Mouse (Mus musculus): ENCODE results near the gene Ccl12.

Ccl12 gene

DNA sequence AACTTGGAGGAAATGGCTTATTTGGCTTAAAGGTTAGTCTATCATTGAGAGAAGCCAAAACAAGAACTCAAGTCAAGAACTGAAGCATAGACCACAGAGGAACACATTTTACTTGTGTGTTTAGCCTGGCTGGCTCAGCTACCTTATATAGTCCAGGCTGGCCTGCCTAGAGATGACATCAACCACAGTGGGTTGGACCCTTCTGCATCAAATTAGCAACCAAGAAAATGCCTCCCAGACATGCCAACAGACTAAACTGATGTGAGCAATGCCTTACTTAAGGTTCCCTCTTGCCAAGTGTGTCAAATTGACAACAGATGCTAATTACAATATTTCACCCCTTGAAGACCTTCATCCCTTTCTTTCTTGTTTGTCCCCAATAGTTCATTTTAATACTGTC is 8.0 kb downstream of the Ccl12 start:
- TF ChIP-seq GATA4 (IDR thresholded peaks at IDR 0.05; ENCODE audit: insufficient replicate concordance, low read length) = no peak

- TF ChIP-seq GATA4 (IDR thresholded peaks at IDR 0.05; ENCODE audit: insufficient replicate concordance, low read length) = no peak
Observed at GRCm38 (mm10) chr11:82110372-82111248, 9.0 kb downstream of the Ccl12 start.

- TF ChIP-seq GATA4 (IDR thresholded peaks at IDR 0.05; ENCODE audit: insufficient replicate concordance, low read length) = no peak
Observed at GRCm38 (mm10) chr11:82114885-82115284, 13.2 kb downstream of the Ccl12 start, which contains the start of gene Ccl8. TSS of gene Ccl8 (plus strand) at chr11:82115185.

DNA sequence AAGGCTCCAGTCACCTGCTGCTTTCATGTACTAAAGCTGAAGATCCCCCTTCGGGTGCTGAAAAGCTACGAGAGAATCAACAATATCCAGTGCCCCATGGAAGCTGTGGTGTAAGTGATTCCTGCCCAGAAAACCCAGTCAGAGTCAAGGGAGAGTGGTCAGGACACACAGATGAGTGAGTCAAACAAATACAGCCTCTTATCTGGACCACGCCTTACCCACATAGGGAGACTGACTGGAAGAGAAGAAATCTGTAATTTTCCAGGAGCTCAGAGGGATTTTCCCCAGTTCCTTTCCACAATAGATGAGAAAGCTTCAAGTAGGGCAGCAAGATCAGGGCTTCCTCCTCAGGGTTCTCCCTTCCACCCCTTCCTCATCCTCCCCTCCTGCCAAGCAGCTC is 14.4 kb downstream of the Ccl12 start:
- no peak for TF ChIP-seq GATA4 (IDR thresholded peaks at IDR 0.05; ENCODE audit: insufficient replicate concordance, low read length)

GRCm38 (mm10) chr11:82132977-82133376 is 31.3 kb downstream of the Ccl12 start:
- TF ChIP-seq GATA4 (IDR thresholded peaks at IDR 0.05; ENCODE audit: insufficient replicate concordance, low read length) = no peak

GRCm38 (mm10) chr11:82136196-82136595 is 34.6 kb downstream of the Ccl12 start:
- no peak for TF ChIP-seq GATA4 (IDR thresholded peaks at IDR 0.05; ENCODE audit: insufficient replicate concordance, low read length)

DNA sequence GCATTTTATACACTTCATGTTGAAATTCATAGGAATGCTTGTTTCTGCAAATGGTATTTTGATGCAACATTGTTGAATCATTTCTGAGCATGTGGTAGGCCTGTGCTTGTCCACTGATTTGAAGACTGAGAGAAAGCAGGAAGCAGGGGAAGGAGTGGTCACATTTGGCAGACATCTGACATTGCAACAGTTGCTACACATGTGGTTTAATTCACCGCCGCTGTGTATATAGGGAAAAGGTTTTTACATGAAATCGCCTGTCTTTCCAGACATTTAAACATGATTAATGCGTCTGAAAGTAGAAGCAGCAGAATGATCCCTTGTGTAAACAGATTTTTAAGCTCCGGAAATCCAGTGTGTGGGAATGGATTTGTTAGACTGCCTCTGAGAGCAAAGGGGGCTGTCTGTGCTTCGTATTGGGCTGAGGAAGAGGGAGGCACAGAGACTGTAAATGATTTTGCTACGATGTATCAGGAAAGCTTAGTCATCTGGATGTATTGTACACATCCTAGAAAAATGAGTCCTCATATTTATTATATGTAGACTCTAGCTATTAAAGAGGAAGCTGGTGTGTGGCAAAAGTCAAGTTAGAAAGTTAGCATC is 37.9 kb downstream of the Ccl12 start:
- TF ChIP-seq GATA4 (IDR thresholded peaks at IDR 0.05; ENCODE audit: insufficient replicate concordance, low read length) = no peak

All from liver, adult (tissue).